Mouse (Mus musculus) mature B cell (primary cell): ENCODE data around the gene Gjb2.

ENCODE experiments used
- in situ Hi-C: fragments of 300-500 bp; cut with MboI; formaldehyde crosslinking; loops from 2 replicates; pipeline ENCODE4 v1.14.3; 2019

Gene Gjb2

GRCm38 (mm10) chr14:57104106-57105023 is at the start of gene Gjb2:
Gjb2 (minus strand) TSS chr14:57104702.
- in situ Hi-C loops, result loop anchor here (25.0 kb wide), 1 partner anchor 308 kb away; the partner anchor contains the start of gene Ift88

- in situ Hi-C loops, result no loop called here
Measured at GRCm38 (mm10) chr14:57145741-57146140, 41.2 kb upstream of the Gjb2 start.

DNA sequence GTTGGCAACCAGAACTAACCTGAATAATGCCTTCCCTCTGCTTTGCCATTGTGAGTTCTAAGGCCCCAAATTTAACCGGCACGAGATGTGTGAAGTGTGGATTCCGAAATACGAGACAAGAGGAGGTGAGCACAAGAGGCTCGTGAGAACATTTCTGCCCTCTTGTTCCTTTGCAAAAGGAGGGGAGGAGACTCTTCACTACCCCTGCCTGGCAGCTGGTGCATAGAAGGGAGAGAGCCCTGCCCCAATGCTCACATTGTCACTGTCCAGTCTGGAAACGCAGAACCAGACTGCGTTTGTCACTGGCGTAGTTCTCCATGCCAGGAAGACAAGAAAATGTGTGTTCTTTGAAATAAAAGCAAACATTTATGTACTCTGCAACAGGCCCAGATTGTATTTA is 30.8 kb upstream of the Gjb2 start:
- in situ Hi-C loops, result no loop called here

DNA sequence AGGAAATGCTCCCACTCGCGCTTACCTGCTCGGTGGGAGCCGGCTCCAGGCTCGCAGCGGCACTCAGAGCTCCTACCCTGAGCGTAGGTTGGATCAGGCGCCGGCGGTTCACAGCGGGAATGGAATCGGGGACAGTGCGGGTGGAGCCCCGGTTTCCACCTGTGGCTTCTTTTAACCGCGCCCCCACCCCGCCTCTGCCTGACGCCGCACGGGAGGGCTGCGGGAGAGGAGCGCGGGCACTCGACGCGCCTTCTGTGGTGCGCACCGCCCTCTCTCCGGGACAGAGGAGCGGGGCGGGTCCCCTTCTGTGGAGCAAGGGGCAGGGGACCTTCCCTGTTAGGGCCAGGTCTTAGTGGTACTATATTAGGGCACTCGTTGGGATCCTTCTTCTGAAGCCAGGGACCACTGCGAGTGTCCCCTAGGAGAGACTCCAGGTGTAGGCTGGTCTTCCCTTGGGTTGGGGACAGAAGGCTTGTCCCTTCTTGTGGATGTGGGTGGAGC is 28.7 kb upstream of the Gjb2 start, which contains the start of gene Gjb6:
Gene Gjb6 (minus strand): TSS at position 451 of the 501 bp plus-strand sequence.
- in situ Hi-C loops, result no loop called here

GRCm38 (mm10) chr14:57127383-57127782 is 22.9 kb upstream of the Gjb2 start:
- in situ Hi-C loops, result no loop called here

GRCm38 (mm10) chr14:57122295-57122694 is 17.8 kb upstream of the Gjb2 start:
- in situ Hi-C loops, result loop anchor here (25.0 kb wide), 1 partner anchor 290 kb away; the partner anchor contains the start of gene Ift88

DNA sequence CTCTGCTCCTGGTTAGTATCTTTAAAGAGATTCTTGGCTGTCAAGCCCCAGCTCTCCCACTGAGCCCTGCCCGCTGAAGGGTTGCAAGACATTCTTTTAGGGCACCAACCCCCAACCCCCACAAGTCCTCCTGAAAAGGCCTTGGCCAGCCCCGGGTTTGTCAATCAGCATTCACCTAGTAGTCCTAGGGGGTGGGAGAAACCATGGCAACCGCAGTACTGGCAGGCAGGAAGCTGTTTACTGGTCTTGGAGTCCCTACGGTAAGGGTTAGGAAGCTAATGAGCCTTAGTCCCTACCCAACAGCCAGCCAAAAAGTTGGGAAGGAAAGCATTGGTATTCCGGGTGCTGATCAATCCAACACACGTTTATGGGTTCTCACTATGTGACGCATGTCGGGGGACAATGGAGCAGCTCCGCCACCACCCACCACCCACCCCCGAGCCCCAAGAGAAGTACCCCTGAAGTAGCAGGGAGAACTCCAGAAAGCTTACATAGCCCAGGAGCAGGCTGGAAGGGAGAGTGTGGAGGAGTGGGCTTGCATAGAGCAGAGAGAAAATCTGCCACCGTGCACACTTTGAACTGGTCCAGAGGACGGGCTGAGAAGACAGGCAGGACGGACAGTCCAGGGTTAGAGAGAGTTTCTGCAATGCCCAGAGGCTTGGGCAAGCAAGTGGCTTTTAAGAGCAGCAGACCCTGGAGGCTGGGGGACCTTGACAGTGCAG is 11.5 kb upstream of the Gjb2 start, which contains the start of gene Gm4491:
Gene Gm4491 (minus strand): TSS at position 61 of the 722 bp plus-strand sequence.
- in situ Hi-C loops, result loop anchor here (25.0 kb wide), 1 partner anchor 296 kb away; the partner anchor contains the start of gene Ift88

DNA sequence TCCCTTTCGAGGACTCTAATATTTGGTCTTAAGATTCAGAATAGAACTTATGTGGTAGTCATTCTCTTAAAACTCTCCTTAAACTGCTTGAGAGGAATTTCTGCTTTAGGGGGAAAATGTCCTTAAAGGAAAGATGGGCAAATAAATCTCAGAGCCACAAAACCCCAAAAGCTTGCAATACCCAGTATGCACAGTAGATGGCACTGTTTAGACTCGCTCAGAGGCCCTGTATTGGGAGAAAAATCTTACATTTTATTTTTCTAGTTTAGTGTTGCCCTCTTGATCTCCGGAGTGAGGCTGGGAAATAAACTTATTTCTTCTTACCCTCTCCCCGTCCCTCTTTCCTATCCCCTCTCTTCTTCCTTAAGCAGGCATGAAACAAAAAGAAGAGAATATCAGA is 4.7 kb upstream of the Gjb2 start:
- in situ Hi-C loops, result loop anchor here (25.0 kb wide), 1 partner anchor 303 kb away; the partner anchor contains the start of gene Ift88

DNA sequence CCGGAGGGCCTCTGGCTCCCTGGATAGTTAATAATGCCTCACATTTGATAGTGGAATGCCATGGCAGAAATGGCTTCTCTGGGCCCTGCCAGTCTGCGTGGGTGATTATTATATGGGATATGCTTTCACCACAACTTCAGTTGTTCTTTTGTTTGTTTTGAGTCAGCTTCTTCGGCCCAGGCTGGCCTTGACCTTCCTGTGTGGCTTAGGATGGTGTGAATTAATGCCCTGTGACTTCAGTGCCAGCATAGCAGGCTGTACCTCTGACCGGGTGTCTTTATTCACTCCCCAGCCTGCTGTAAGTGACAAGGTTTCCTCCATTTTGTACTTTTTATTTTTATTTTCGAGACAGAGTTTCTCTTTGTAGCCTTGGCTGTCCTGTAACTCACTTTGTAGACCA is 3.4 kb upstream of the Gjb2 start:
- in situ Hi-C loops, result loop anchor here (25.0 kb wide), 1 partner anchor 304 kb away; the partner anchor contains the start of gene Ift88

DNA sequence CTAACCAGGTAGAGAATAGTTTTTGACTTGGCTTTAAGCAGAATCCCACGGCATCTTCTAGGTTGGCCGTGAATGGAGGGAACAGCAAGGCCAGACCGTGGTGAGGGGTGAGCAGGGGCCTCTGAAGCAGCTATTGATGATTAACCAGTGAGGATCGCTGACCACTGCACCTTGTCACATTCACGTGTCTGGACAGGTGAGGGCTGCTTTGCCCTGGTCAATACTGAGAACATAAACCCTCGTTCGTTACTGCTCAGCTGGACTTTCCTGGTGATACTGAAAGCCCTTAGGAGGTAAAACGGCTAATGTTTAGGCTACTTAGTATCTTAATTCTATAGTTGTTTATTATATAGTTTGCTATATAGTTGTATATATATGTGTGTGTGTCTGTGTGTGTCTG is 2.6 kb upstream of the Gjb2 start:
- in situ Hi-C loops, result loop anchor here (25.0 kb wide), 1 partner anchor 305 kb away; the partner anchor contains the start of gene Ift88

DNA sequence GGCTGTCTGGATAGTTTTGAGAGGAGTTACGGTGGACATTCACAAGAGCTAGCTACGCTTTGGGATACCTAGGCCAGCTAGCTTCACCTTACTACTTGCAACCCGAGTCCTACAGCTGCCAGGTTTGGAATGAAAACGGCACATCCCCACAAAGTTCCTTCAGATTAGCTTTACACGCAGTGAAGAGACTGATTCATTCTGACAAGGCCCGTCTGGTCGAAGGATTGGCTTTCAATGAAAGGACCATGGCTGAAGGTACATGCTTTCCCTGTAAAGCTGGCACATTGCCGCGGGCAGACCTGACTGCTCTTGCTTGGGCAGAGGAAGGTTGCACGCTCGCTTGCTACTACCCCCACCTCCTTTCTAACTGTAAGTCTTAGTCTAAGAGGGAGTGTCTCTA is 1.2 kb upstream of the Gjb2 start:
- in situ Hi-C loops, result loop anchor here (25.0 kb wide), 1 partner anchor 307 kb away; the partner anchor contains the start of gene Ift88

DNA sequence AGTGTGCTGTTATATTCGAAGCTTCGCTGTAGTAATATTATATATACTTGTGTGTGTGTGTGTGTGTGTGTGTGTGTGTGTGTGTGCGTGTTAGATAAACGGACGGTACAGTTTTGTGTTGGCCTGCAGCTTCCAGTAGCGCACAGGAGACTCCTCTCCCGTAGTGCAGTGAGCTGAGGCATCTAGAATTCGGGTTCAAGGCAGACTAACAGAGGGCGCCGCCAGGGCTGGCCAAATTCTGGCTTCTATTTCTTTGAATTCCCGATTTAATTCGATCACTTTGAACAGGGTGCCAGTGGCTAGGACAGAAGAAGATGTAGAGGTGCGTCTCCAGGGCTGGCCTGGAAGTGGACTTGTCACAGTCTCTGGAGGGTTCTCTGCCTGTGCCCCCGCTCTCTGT is 609 bp upstream of the Gjb2 start:
- in situ Hi-C loops, result loop anchor here (25.0 kb wide), 1 partner anchor 307 kb away; the partner anchor contains the start of gene Ift88

DNA sequence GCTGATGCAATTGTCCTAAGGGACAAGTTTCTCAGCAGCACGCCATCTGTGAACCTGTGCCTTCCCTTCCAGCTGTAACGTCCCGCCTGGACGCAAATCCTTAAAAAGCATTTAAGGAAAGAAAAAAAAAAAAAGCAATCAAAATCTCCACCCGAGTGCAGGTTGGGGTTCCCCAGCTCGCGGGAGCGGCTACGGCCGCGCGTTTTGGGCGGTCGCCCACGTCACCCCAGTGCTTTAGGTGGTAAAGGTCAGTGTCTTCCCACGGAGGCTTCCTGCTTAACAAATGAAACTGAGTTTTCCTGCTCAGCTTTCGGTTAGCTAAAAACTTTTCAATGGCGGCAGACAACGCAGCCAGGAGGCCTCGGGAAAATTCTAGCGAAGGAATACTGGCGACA is 794 bp downstream of the Gjb2 start:
- in situ Hi-C loops, result loop anchor here (25.0 kb wide), 1 partner anchor 309 kb away; the partner anchor contains the start of gene Ift88

DNA sequence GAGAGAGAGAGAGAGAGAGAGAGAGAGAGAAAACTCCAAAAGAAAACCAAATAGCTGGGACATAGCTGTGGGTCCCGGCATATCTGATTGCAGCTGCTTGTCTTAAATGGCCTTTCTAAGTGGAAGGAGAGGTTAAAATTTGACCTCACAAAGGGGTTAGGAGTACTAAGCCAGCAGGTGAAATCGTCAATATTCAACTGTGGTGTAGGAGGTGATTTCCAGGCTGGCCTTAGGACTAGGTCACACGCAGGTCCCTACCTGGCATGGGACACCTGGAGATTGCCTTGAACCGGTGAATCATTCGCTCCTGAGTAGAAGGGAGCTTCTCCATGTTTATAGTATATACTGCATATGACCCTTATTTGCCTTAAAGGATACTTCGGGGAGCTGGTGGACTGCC is 1.4 kb downstream of the Gjb2 start:
- in situ Hi-C loops, result loop anchor here (25.0 kb wide), 1 partner anchor 309 kb away; the partner anchor contains the start of gene Ift88

DNA sequence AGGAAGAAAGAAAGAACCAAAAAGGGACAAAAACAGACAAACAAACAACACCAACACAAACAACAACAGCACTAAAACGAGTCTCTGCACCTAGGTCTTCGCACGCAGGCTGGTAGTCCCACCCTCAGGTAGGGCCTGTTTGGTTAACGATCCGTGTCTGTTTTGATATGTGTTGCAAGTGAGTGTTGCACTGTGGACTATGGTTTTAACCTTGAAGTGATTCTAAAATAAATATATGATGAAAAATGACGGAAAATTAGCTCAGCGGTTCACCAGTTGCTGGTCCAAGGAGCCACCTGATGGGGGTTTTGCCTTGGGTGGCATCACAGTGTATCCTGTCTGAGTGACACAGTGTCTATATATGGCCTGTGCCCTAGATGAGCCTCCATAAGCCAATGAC is 2.9 kb downstream of the Gjb2 start:
- in situ Hi-C loops, result loop anchor here (25.0 kb wide), 1 partner anchor 311 kb away; the partner anchor contains the start of gene Ift88

DNA sequence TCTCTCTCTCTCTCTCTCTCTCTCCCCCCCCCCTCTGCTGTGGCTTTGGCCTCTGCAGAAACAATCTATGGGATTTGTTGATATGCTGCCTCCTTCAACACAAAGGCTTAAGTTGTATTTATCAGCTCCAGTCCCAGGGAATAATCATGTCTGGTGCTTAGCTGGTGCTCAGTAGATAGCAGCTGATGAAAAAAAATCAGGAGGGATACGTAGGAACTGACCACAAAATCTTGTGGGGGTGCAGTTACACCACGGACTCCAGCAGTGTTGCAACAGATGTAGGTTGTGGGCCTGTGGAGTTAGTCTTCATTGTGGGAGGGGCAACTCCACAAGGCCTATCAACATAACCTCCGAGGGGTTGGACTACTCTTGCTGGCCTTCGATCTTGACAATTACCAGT is 8.6 kb downstream of the Gjb2 start:
- in situ Hi-C loops, result no loop called here

DNA sequence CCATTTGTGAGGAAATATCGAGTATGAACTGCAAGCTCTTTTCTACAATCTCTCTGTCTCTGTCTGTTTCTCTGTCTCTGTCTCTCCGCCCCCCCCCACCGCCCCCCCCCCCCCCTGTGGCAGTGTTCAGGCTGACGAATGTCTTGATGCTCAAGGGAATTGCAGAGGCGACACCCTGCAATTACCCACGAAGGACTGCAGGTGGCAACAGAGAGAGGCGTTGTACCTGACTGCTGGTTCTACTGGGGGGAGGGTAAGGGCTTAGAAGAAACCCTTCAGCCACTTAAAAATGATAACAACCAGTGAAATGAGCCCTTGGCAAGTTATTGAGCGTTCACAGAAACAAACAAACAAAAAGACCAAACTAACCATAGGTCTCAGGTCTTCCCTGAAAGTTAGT is 11.5 kb downstream of the Gjb2 start:
- in situ Hi-C loops, result no loop called here

DNA sequence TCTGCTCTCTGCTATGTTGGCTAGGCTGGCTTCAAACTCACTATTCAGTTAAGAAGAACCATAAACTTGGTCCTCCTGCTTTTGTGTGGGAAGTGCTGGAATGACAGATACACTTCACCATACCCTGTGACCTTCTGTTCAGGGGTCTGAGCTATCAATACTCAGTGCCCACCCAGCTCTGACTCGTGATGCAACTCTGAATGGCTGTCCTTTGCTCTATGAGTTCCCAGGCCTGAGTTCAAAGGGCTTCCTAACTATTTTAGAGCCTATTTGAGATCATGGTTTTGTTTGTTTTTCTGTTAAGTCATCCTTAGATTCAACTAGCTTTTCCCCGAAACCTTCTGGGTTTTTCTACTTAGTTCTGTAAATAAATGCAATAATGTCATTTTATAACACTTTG is 14.5 kb downstream of the Gjb2 start:
- in situ Hi-C loops, result no loop called here

GRCm38 (mm10) chr14:57089107-57089506 is 15.4 kb downstream of the Gjb2 start:
- in situ Hi-C loops, result no loop called here

- in situ Hi-C loops, result no loop called here
Measured at GRCm38 (mm10) chr14:57084180-57084668, 20.3 kb downstream of the Gjb2 start.

DNA sequence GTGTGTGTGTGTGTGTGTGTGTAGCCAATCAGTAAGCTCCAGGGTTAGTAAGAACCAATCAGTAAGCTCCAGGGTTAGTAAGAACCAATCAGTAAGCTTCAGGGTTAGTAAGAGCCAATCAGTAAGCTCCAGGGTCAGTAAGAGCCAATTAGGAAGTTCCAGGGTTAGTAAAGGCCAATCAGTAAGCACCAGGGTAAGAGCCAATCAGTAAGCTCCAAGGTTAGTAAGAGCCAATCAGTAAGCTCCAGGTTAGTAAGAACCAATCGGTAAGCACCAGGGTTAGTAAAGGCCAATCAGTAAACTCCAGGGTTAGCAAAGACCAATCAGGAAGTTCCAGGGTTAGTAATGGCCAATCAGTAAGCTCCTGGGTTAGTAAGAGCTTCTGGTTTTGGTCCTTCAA is 21.6 kb downstream of the Gjb2 start:
- in situ Hi-C loops, result no loop called here

DNA sequence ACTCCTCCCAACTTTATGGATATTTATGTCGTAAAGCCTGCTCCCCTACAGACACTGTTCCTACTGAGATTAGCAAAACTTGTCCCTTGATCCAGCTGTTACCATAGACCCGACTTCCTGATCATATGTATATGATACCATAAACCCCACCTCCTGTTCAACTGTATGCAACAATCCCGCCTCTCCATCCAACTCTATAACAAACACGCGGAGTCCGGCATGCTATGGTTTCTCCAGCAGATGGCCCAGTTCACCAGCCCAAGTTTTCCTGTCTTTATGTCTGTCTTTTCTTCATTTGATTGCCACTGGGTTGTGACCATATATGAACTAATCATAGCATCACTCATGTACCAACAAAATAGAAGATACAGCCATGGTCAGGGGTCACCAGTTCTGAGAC is 29.0 kb downstream of the Gjb2 start:
- in situ Hi-C loops, result no loop called here
